Comparison of ENCODE assay signal across 9 mouse cellular contexts in genomic region chr2:132262175-132262574, GRCm38 (mm10). TPM values are rescaled to one million over a fixed set of nuclear protein-coding genes. Genes with fewer than 3 reads are reported as not detected.
DNase-seq lines count a peak whose midpoint lies in the region; ATAC-seq and TF ChIP-seq lines count a peak whose summit lies in the region.
"Had no signal": no experiment of that assay in that cellular context is flagged by ENCODE, and none has a peak within 500 bp of the region (broad histone marks: within the 10 kb centered on the region; RNA-seq: fewer than 3 reads in every experiment).

No protein-coding gene starts in this region.

- H3K27me3 ChIP-seq in intestine, postnatal 0 days (replicated peaks; ENCODE audit: control insufficient read depth, insufficient read depth, low read length), result no peaks in the 10 kb centered on the region
- H3K27me3 ChIP-seq in intestine, embryonic 15.5 days (replicated peaks), result no peaks in the 10 kb centered on the region
- no peaks in the 10 kb centered on the region for H3K27me3 ChIP-seq in limb, embryonic 15.5 days

- peak overlapping the region; percentile 93; the same call in 1 of the 2 replicates for H3K4me2 ChIP-seq in intestine, postnatal 0 days (replicated peaks; ENCODE audit: low read depth)
- H3K4me2 ChIP-seq in intestine, embryonic 15.5 days (replicated peaks), result no peak overlapping the region
- no peak overlapping the region for H3K4me2 ChIP-seq in limb, embryonic 15.5 days

- intact Hi-C loops in gastrocnemius, postnatal 36 days (cut with DNase I), result loop anchor here (2.0 to 5.0 kb wide), 2 partner anchors 47 to 225 kb away; no protein-coding TSS in a partner anchor

- 0 out of 2 replicates have a peak, but pooled peaks cover 3% of the 10 kb centered on the region for H3K4me1 ChIP-seq in intestine, postnatal 0 days (replicated peaks; ENCODE audit: control insufficient read depth, insufficient read depth, low read length)
- peaks cover 14% of the 10 kb centered on the region for H3K4me1 ChIP-seq in intestine, embryonic 15.5 days (replicated peaks)
- peaks cover 16% of the 10 kb centered on the region for H3K4me1 ChIP-seq in limb, embryonic 15.5 days

- no peak overlapping the region for H3K4me3 ChIP-seq in intestine, postnatal 0 days (ENCODE audit: low read depth, low read length)
- no peak overlapping the region for H3K4me3 ChIP-seq in intestine, embryonic 15.5 days (replicated peaks)
- H3K4me3 ChIP-seq in limb, embryonic 15.5 days, result peak overlapping the region; percentile 98; the same call in 1 of the 2 replicates

- DNase-seq in 3T3-L1 (ENCODE audit: low read depth, low spot score), result peak; percentile 47
- DNase-seq in CD4-positive helper T cell, adult 2 months (ENCODE audit: low read depth, low spot score), result peak; percentile 59
- no peak for DNase-seq in gastrocnemius, postnatal 36 days
- DNase-seq in cerebellum, adult 9-11 months, result no peak
- DNase-seq in spleen, postnatal 10 days (ENCODE audit: low spot score in 2 of 2), result no peak

- no peaks in the 10 kb centered on the region for H3K36me3 ChIP-seq in intestine, postnatal 0 days (ENCODE audit: control insufficient read depth, insufficient read depth)
- no peaks in the 10 kb centered on the region for H3K36me3 ChIP-seq in intestine, embryonic 15.5 days
- H3K36me3 ChIP-seq in limb, embryonic 15.5 days, result no peaks in the 10 kb centered on the region

- H3K9me3 ChIP-seq in intestine, postnatal 0 days (ENCODE audit: control insufficient read depth), result no peaks in the 10 kb centered on the region
- no peaks in the 10 kb centered on the region for H3K9me3 ChIP-seq in intestine, embryonic 15.5 days
- no peaks in the 10 kb centered on the region for H3K9me3 ChIP-seq in limb, embryonic 15.5 days
- H3K9me3 ChIP-seq: G1E had no signal

- no peak for ATAC-seq in intestine, postnatal 0 days
- no peak for ATAC-seq in intestine, embryonic 15.5 days
- no peak for ATAC-seq in limb, embryonic 15.5 days (ENCODE audit: insufficient number of reproducible peaks, low FRiP score, low TSS enrichment, low read depth)

- no peak overlapping the region for H3K9ac ChIP-seq in intestine, postnatal 0 days (ENCODE audit: low read depth, low read length)
- no peak overlapping the region for H3K9ac ChIP-seq in intestine, embryonic 15.5 days
- H3K9ac ChIP-seq in limb, embryonic 15.5 days, result no peak overlapping the region

- WGBS in intestine, postnatal 0 days, result 73% methylated on average over 6 of the region's 6 CpGs
- 72% methylated on average over 6 of the region's 6 CpGs for WGBS in intestine, embryonic 15.5 days
- WGBS in limb, embryonic 15.5 days, result 70% methylated on average over 6 of the region's 6 CpGs

- H3K27ac ChIP-seq in intestine, postnatal 0 days (ENCODE audit: low read depth, low read length), result no peak overlapping the region
- H3K27ac ChIP-seq in intestine, embryonic 15.5 days, result no peak overlapping the region
- no peak overlapping the region for H3K27ac ChIP-seq in limb, embryonic 15.5 days

- TF ChIP-seq CTCF in intestine, postnatal 0 days (IDR thresholded peaks at IDR 0.05; ENCODE audit: low read depth), result no peak

RNA-seq across cellular contexts. Expression of gene Cds2, which starts 0.8 kb away (rescaled TPM):
- polyA plus RNA-seq in intestine, postnatal 0 days (2015; fragmentation: Nextera tagmentation; extraction: Ambion mirVana), result 16.2 and 17.3 TPM in 2 replicates
- 19.9 and 25.1 TPM in 2 replicates for polyA plus RNA-seq in intestine, embryonic 15.5 days (2015; fragmentation: Nextera tagmentation; extraction: Ambion mirVana)
- 19.4 and 22.9 TPM in 2 replicates for polyA plus RNA-seq in limb, embryonic 15.5 days (2015; fragmentation: Nextera tagmentation; extraction: Ambion mirVana)
- 10 to 100 TPM; 14.4 to 15.0 TPM for total RNA-seq in gastrocnemius, postnatal 36 days (2021)

RNA-seq across cellular contexts. Expression of gene Pcna, which starts 9.1 kb away (rescaled TPM):
- polyA plus RNA-seq in intestine, postnatal 0 days (2015; fragmentation: Nextera tagmentation; extraction: Ambion mirVana), result 105 and 106 TPM in 2 replicates
- 247 and 259 TPM in 2 replicates for polyA plus RNA-seq in intestine, embryonic 15.5 days (2015; fragmentation: Nextera tagmentation; extraction: Ambion mirVana)
- 204 and 210 TPM in 2 replicates for polyA plus RNA-seq in limb, embryonic 15.5 days (2015; fragmentation: Nextera tagmentation; extraction: Ambion mirVana)
- 10 to 100 TPM; 19.7 to 20.7 TPM for total RNA-seq in gastrocnemius, postnatal 36 days (2021)

RNA-seq across cellular contexts. Expression of gene Tmem230, which starts 14.6 kb away (rescaled TPM):
- 31.2 and 34.3 TPM in 2 replicates for polyA plus RNA-seq in intestine, postnatal 0 days (2015; fragmentation: Nextera tagmentation; extraction: Ambion mirVana)
- polyA plus RNA-seq in intestine, embryonic 15.5 days (2015; fragmentation: Nextera tagmentation; extraction: Ambion mirVana), result 42.5 and 43.3 TPM in 2 replicates
- 50.1 and 52.4 TPM in 2 replicates for polyA plus RNA-seq in limb, embryonic 15.5 days (2015; fragmentation: Nextera tagmentation; extraction: Ambion mirVana)
- 10 to 100 TPM; 18.1 to 22.8 TPM for total RNA-seq in gastrocnemius, postnatal 36 days (2021)

Comparison
In these comparisons a context has a peak if more than half of its experiments do, and no peak if none do; other contexts are left out.
1. DNase-seq: peak in 3T3-L1 (single experiment) and CD4-positive helper T cell, adult 2 months (single experiment); none in gastrocnemius, postnatal 36 days (0 of 2), cerebellum, adult 9-11 months (single experiment) and spleen, postnatal 10 days (0 of 2).